Mouse (Mus musculus) spleen, postnatal 10 days (tissue): ENCODE results near the gene Bub1.
A peak's percentile ranks its signal among the peaks of the same experiment; 100 is the strongest.

Experiments
- DNase-seq, 2 experiments: peaks; one replicate each; pipeline ENCODE4 v3.0.0; 2021 to 2022; ENCODE audit warnings: low spot score in 2 of 2

The Bub1 gene

DNA sequence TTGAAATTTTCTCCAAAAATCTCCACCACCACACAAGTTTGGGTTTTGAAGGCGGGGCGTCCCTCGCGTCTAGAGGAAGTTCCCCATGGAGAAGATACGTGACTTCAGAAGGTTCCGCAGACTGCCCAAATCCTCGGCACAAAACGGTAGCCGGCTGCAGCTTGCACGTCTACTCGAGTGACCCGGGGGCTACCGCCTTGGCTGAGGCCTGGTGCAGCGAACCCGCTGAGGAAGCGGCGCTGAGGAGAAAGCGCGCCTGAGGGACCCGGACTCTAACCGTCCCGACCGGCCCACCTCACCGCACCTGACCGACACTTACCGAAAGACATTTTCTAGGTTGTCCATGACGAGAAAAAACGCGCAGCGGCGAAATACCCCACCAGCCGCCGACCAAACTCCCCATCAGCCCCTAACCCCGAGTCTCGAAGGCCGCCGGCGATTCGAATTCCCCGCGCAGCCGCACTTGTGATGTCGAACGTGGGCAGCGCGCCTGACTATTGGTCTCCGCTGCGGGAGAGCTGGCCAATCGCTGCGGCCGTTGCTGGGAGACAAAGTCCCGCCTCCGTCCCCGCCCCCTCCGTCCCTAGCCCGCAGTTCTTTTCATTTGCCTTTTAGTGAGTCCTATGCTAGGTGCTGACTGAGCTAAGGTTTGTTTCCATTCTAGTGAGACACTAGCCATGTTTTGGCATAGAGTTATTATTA lies at the start of gene Bub1:
Bub1 (minus strand) TSS at position 465 of the 702 bp plus-strand sequence.
- DNase-seq, result peak; percentile 91 to 97

DNA sequence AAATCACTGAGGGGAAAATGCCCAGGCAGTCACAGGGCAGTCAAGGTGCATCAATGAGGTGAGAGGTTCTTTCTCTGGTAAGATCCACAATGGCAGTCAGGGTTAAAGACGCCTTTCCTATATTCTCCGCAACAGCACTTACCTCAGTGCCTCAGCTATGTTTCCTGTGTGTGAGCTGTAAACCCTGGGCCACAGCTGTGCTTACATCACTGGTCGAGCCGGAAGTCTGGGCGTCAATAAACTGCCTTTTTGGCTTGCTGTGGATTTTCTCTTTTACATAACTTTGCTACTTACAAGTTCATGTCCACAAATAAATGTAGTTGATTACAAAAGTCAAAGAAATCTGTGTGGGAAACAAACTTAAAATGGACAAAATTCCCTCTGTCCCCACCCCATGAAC lies 49.4 kb upstream of the Bub1 start:
- DNase-seq, result no peak

DNA sequence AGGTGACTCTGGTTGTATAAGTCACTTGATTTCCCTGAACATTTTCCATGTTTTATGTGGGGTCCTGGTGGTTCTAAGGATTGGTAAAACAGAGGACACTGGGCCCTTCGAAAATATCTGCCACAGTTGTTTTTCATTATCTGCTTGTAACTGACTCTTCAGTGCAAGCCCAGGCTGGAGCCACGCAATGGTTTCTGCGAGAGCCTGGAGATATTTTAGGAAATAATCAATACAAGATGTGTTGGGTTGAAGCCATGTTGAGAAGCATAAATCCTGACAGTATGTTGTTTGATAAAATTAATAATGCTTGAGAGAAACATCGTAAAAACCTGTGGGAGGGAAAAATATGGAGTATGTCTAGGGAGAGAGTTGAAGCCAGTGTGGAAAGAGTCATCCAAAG lies 32.7 kb upstream of the Bub1 start:
- DNase-seq, result no peak

DNA sequence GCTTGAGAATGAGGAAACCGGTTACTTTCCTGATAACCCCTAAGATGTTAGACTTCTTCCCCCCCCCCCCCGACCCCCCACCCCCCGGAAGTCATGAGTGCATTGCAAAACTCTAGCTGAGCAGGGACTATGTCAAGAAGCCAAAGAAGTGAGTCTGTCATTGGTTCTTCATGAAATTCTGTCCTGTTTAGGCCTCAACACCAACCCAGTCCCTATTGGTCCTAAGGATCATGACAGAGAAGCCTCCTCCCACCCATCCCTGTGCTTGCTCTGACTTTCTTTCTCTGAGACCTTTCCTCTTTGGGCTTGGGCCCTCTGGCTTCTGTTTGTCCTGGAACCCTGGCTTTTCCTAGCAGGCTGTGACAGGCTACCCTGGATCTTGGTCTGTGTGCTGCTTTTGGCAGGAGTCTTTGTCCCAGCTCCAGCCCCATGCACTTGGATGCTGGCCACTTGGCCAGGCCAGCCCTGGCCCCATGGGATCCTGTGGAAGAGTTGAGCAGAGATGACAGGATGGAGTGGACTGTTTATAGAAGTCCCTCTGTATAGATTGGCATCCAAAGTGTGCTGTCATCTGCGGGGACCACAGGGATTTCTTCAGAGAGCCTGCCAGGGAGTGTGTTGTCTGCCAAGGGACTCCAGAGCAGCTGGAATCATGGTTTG lies 22.8 kb upstream of the Bub1 start:
- DNase-seq, result no peak

GRCm38 (mm10) chr2:127850371-127850770 lies 18.7 kb upstream of the Bub1 start:
- no peak for DNase-seq

GRCm38 (mm10) chr2:127846571-127846970 lies 14.9 kb upstream of the Bub1 start:
- DNase-seq, result no peak

DNA sequence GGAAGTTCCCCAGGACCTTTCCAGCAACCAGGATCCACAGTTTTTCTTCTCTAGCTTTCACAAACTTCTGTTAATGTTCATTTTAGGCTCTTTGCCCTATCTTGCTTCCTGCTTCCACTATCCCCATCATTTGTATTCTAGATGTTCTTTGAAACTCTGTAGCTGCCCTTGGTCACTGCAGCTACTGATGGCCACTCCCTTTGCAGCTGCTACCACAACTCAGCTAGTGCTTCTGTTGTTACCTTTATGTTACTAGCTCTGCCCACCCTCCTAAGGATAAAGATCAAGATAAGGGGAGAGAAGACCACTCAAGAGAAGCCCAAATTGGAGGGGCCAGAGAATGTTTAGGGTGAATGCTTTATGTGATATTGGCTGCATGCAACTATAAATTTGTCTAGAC lies 14.3 kb upstream of the Bub1 start:
- no peak for DNase-seq

- DNase-seq, result no peak
These were observed 13.8 kb upstream of the Bub1 start for GRCm38 (mm10) chr2:127845346-127845982.

DNA sequence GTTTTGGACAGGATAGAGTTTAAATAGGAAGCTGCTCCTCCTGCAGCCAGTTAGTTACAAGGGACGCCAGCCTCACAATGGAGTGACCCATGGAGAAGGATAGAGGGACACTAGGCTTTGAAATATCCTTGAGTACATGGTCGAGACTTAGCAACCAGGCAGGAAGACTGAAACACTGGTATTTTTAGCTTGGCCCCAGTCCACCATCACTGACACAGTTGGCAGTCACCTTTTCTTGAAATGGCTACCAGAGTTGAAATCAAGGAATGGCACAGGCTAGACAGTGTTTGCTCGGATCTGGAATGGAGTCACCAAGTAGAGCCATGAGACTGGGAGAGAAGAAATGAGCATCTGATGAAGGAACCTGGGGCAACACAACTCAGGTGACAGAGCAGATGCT lies 10.8 kb upstream of the Bub1 start:
- no peak for DNase-seq

DNA sequence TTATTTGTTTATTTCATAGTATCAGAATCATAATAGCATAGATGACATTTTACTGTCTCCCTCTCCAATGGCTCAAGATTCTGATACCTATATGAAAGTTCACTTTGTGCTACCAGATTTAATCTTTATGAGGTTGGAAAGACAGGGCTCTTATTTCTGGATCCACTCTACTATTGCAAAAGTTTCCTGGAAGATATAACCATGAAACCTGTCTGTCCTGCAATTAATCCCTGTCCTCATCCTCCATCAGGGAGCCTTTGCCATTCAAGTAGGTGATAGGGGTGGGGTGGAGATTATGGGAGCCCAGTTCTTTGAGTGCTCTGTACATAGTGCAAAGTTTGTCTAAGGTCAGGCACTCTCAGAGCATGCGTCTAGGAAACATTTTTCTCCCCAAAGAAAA lies 9.7 kb upstream of the Bub1 start:
- DNase-seq, result no peak

GRCm38 (mm10) chr2:127839425-127839824 lies 7.8 kb upstream of the Bub1 start:
- no peak for DNase-seq

GRCm38 (mm10) chr2:127838576-127838975 lies 6.9 kb upstream of the Bub1 start, which contains the start of gene Acoxl:
Gene Acoxl (plus strand): TSS chr2:127838876.
- DNase-seq, result no peak

DNA sequence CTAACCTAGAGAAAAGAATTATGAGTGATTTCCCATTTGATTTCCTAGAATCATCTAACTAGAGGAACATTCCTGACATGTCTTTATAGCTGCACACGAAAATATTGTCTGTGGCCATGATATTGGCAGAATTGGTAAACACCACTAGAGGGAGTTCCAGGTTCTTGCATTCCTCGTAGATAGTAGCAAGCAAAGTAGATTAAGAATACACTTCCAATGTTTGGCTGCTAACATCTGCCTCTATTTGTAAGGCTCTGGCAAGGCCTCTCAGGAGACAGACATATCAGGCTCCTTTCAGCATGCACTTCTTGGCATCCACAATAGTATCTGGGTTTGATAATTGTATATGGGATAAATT lies 1.1 kb upstream of the Bub1 start:
- no peak for DNase-seq

- peak in 1 of 2 experiments; percentile 20 for DNase-seq
These were observed 603 bp upstream of the Bub1 start for GRCm38 (mm10) chr2:127832103-127832832.

DNA sequence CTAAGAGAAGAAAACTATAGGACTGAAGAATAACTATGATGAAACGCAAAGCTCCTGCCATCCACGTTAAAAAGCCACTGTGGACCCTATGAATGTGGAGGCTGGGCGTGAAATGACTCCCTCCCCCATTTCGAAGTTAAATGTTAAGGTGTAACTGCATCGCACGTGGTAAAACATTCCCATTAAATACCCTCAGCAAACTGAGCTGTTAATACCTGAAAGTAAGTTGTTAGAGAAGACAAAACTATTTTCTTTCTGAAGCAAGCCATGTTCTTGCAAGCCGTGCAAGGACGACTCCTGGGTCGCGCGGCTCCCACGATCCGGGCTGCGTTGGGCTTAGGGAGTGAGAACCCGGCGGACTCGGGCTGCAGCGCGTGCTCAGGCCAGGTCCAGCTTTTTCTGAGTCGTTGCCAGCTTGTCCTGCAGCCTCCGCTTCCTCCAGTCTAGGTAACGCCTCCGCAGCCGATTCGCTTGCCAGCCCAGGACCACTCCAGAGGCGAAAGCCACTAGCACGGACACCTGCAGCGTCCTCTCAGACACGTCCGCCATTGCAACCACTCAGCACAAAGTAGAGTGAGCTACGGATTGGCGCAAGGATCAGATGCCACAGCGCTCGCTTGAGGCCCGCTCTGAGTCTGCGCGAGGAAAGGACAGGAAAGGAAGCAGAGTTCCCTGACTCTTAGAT lies 39.6 kb downstream of the Bub1 start, which contains the start of gene Mtln:
Mtln (minus strand) TSS at position 570 of the 685 bp plus-strand sequence.
- peak; percentile 66 to 84 for DNase-seq

- DNase-seq, result no peak
These were observed 41.9 kb downstream of the Bub1 start for GRCm38 (mm10) chr2:127789651-127790270.

GRCm38 (mm10) chr2:127789138-127789537 lies 42.5 kb downstream of the Bub1 start:
- DNase-seq, result no peak

DNA sequence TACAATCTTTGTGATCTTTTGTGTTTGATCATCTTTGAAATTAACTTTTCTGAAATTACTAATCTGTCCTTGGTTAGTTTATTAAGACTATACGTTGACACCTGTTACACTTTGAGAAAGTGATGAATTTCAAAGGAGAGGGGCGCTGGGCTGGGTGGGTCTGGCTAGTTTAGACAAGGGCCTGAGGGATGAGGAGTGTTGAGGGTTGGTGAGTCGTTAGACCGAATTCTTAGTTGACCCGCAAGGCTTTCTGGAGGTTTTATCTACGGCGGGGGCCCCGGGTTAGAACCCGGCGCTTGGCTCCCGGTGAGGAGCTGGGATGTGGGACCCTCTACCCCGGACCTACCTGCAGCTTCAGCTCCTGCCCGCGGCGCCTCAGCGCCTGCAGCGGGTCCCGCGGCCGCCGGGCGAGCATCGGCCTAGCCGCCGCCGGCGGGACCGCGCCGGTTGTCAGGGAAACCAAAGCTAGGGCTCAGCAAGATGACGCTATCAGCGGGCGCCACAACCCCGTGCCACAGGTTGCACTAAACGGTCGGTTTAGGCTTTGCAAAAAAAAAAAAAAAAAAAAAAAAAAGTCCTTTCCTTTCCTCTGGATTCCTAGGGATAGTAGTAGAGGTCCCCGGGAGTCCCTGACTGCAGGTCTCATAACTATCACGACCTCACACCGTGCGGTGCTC lies 43.1 kb downstream of the Bub1 start, which contains the start of gene Nphp1:
Nphp1 (minus strand) TSS at position 458 of the 677 bp plus-strand sequence.
- peak; percentile 81 to 93 for DNase-seq

- no peak for DNase-seq
These were observed 44.4 kb downstream of the Bub1 start for GRCm38 (mm10) chr2:127787226-127787625.

GRCm38 (mm10) chr2:127778451-127778850 lies 53.2 kb downstream of the Bub1 start:
- no peak for DNase-seq
